Mouse (Mus musculus) heart, embryonic 13.5 days (tissue): Measurements from ENCODE around the gene Tfr2. TPM values are rescaled to one million over a fixed set of nuclear protein-coding genes. Genes with fewer than 3 reads are reported as not detected.
"Not testable (repeated sequence)": the region's sequence is repeated elsewhere in the genome, so short reads cannot be mapped to it uniquely, and the experiment has no call there.

Experiments used
- ATAC-seq: fragments of 200-750 bp; cut with Nextera tagmentation; 2 replicates; pipeline ENCODE4 v1.8.0; 2017; ENCODE audit warnings: moderate TSS enrichment; ENCODE audit not compliant: insufficient number of reproducible peaks, low FRiP score, low TSS enrichment; ENCODE audit errors: extremely low read depth
- H3K27ac ChIP-seq: fragments of 300-500 bp; sonication (generic); replicated peaks from 2 replicates; pipeline ENCODE4 v1.5.1; 2015; ENCODE audit warnings: moderate library complexity, mild to moderate bottlenecking, inconsistent platforms
- H3K27me3 ChIP-seq: fragments of 300-500 bp; sonication (generic); replicated peaks from 2 replicates; pipeline ENCODE4 v1.6.1; 2015; ENCODE audit warnings: mild to moderate bottlenecking, inconsistent platforms
- H3K36me3 ChIP-seq: fragments of 300-500 bp; sonication (generic); 2 replicates; pipeline ENCODE4 v1.6.1; 2015; ENCODE audit warnings: mild to moderate bottlenecking, inconsistent platforms
- H3K4me1 ChIP-seq: fragments of 300-500 bp; sonication (generic); 2 replicates; pipeline ENCODE4 v1.6.1; 2015; ENCODE audit warnings: inconsistent platforms
- H3K4me2 ChIP-seq: fragments of 300-500 bp; sonication (generic); 2 replicates; pipeline ENCODE4 v1.6.1; 2015; ENCODE audit warnings: inconsistent platforms, mild to moderate bottlenecking, moderate library complexity
- H3K4me3 ChIP-seq: fragments of 300-500 bp; sonication (generic); 2 replicates; pipeline ENCODE4 v1.5.1; 2015; ENCODE audit warnings: moderate library complexity, mild to moderate bottlenecking, inconsistent platforms
- H3K9ac ChIP-seq: fragments of 300-500 bp; sonication (generic); 2 replicates; pipeline ENCODE4 v1.6.1; 2015; ENCODE audit warnings: inconsistent platforms, mild to moderate bottlenecking, moderate library complexity
- H3K9me3 ChIP-seq: fragments of 300-500 bp; sonication (generic); 2 replicates; pipeline ENCODE4 v1.6.1; 2016; ENCODE audit warnings: inconsistent platforms
- WGBS: fragments of 180-500 bp; shearing (Covaris S2); methylation state at CpG from one replicate; pipeline ENCODE4 v1.1.7; 2015; ENCODE audit warnings: mixed read lengths; 5-methylcytosine and 5-hydroxymethylcytosine counted together
- polyA plus RNA-seq: library from polyadenylated mRNA; unstranded; fragments of >200 nt; fragmentation: Nextera tagmentation; extraction: Ambion mirVana; gene quantifications from 2 replicates; pipeline ENCODE4 v1.2.1, GENCODE M21; 2015

The Tfr2 gene
- polyA plus RNA-seq, 1 experiment from 2014 or later, result 0.59 TPM

- H3K4me3 ChIP-seq, result peak overlapping the region; percentile 31
- ATAC-seq, result no peak
- H3K36me3 ChIP-seq, result peaks cover 43% of the 10 kb centered on the region
- peaks cover 62% of the 10 kb centered on the region for H3K4me1 ChIP-seq
- no peak overlapping the region for H3K27ac ChIP-seq
- peak overlapping the region; percentile 72 for H3K9ac ChIP-seq
- 28% methylated on average over 26 of the region's 26 CpGs for WGBS
- peak overlapping the region; percentile 67 for H3K4me2 ChIP-seq
- peaks cover 15% of the 10 kb centered on the region; the same call in 1 of the 2 replicates for H3K27me3 ChIP-seq
- H3K9me3 ChIP-seq, result no peaks in the 10 kb centered on the region
These were observed 38.4 kb downstream of the Tfr2 start for GRCm38 (mm10) chr5:137607860-137608653.

DNA sequence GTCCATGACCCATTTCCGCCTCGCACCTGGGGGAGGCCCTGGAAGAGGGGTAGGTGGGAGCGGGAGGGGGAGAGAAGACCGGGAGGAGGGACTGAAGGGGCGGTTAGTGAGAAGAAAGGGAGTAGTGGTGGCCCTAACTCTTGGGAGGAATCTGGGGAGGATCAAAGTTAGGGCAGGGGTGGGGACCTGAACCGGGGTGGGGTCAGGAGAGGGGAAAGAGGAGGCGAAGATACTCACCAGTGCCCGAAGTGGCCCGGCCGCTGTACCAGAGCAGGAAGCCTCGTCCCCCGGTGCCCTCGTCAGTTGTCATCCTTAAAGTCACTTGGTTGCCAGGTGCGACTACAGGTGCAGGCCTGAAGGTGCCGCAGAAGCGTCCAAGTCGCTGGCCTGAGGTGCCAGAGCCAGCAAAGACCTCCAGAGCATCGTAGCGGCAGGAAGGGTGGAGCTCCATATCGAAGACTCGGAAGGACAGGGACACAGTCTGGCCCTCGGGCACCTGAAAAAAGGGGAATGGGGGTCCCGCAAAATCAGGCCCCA is 39.1 kb downstream of the Tfr2 start:
- Histone ChIP-seq H3K36me3 (peaks cover 43% of the 10 kb centered on the region), H3K4me1 (peaks cover 62% of the 10 kb centered on the region), H3K9me3 (no peaks in the 10 kb centered on the region), H3K27ac (no peak overlapping the region), H3K4me3 (peak overlapping the region; percentile 31), H3K27me3 (peaks cover 15% of the 10 kb centered on the region; the same call in 1 of the 2 replicates), H3K4me2 (peak overlapping the region; percentile 67), H3K9ac (peak overlapping the region; percentile 72)
- 28% methylated on average over 23 of the region's 23 CpGs for WGBS
- ATAC-seq, result no peak

- peaks cover 15% of the 10 kb centered on the region; the same call in 1 of the 2 replicates for H3K27me3 ChIP-seq
- H3K36me3 ChIP-seq, result peaks cover 38% of the 10 kb centered on the region
- 0 out of 2 replicates have a peak overlapping the region, but pooled peaks have one; percentile 31 for H3K4me3 ChIP-seq
- peaks cover 62% of the 10 kb centered on the region for H3K4me1 ChIP-seq
- no peak for ATAC-seq
- H3K4me2 ChIP-seq, result peak overlapping the region; percentile 67
- WGBS, result 62% methylated on average over 3 of the region's 3 CpGs
- H3K9ac ChIP-seq, result peak overlapping the region; percentile 72; the same call in 1 of the 2 replicates
- no peak overlapping the region for H3K27ac ChIP-seq
- no peaks in the 10 kb centered on the region for H3K9me3 ChIP-seq
These were observed 39.7 kb downstream of the Tfr2 start for GRCm38 (mm10) chr5:137609292-137609691.

GRCm38 (mm10) chr5:137610056-137610455 is 40.4 kb downstream of the Tfr2 start:
- Histone ChIP-seq H3K9me3 (no peaks in the 10 kb centered on the region), H3K36me3 (peaks cover 30% of the 10 kb centered on the region), H3K4me1 (peaks cover 62% of the 10 kb centered on the region), H3K27ac (peak overlapping the region; percentile 95), H3K4me2 (peak overlapping the region; percentile 67), H3K9ac (peak overlapping the region; percentile 83), H3K27me3 (peaks cover 15% of the 10 kb centered on the region; the same call in 1 of the 2 replicates), H3K4me3 (peak overlapping the region; percentile 51)
- ATAC-seq, result no peak
- 60% methylated on average over 4 of the region's 4 CpGs for WGBS

- H3K27me3 ChIP-seq, result peaks cover 15% of the 10 kb centered on the region; the same call in 1 of the 2 replicates
- peak overlapping the region; percentile 51 for H3K4me3 ChIP-seq
- no peaks in the 10 kb centered on the region for H3K9me3 ChIP-seq
- peak overlapping the region; percentile 95 for H3K27ac ChIP-seq
- peak; percentile 33; the same call in 1 of the 2 replicates for ATAC-seq
- peaks cover 24% of the 10 kb centered on the region for H3K36me3 ChIP-seq
- peak overlapping the region; percentile 67 for H3K4me2 ChIP-seq
- peaks cover 62% of the 10 kb centered on the region for H3K4me1 ChIP-seq
- H3K9ac ChIP-seq, result peak overlapping the region; percentile 83
- WGBS, result 3% methylated on average over 12 of the region's 12 CpGs
These were observed 41.1 kb downstream of the Tfr2 start for GRCm38 (mm10) chr5:137610548-137611244.

GRCm38 (mm10) chr5:137611245-137611602 is 41.6 kb downstream of the Tfr2 start:
- no peak; the same call in 1 of the 2 replicates for ATAC-seq
- Histone ChIP-seq H3K27ac (peak overlapping the region; percentile 95), H3K27me3 (peaks cover 15% of the 10 kb centered on the region; the same call in 1 of the 2 replicates), H3K9me3 (no peaks in the 10 kb centered on the region), H3K36me3 (peaks cover 19% of the 10 kb centered on the region), H3K4me2 (peak overlapping the region; percentile 67), H3K9ac (peak overlapping the region; percentile 83), H3K4me3 (peak overlapping the region; percentile 51), H3K4me1 (peaks cover 62% of the 10 kb centered on the region)
- WGBS, result 3% methylated on average over 6 of the region's 6 CpGs

DNA sequence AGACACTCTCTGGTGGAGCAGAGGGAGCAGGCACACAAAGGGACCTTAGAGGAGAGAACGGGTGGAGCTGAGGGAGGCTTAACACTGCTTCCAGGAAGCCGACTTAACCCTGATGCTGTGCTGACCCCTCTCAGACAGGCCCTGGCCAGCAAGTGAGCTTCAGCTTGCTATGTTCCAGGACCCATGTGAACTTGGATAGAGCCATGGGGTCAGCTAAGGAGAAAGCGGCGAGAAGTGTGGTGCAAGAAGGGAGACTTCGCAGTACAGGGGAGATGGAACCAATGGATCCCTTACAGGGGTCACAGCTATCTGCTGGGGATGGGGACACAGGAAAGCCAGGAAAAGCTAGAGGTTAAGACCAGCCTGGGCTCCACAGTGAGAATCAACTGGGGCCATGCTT is 43.4 kb downstream of the Tfr2 start:
- Histone ChIP-seq H3K9me3 (no peaks in the 10 kb centered on the region), H3K27me3 (peaks cover 15% of the 10 kb centered on the region; the same call in 1 of the 2 replicates), H3K4me1 (peaks cover 58% of the 10 kb centered on the region), H3K9ac (peak overlapping the region; percentile 58; the same call in 1 of the 2 replicates), H3K27ac (no peak overlapping the region), H3K36me3 (0 out of 2 replicates have a peak, but pooled peaks cover under 1% of the 10 kb centered on the region), H3K4me3 (no peak overlapping the region), H3K4me2 (no peak overlapping the region)
- ATAC-seq, result no peak
- WGBS, result 74% methylated on average over 5 of the region's 5 CpGs

GRCm38 (mm10) chr5:137613550-137613949 is 43.9 kb downstream of the Tfr2 start, which contains the start of gene Pcolce:
Gene Pcolce (minus strand): TSS chr5:137613784.
- WGBS, result 27% methylated on average over 11 of the region's 11 CpGs
- Histone ChIP-seq H3K9ac (peak within 1 kb of the TSS; percentile 58), H3K4me1 (peaks cover 53% of the 10 kb centered on the region), H3K27ac (peak within 1 kb of the TSS; percentile 39; the same call in 1 of the 2 replicates), H3K36me3 (no peaks in the 10 kb centered on the region), H3K4me3 (no peak within 1 kb of the TSS), H3K4me2 (no peak within 1 kb of the TSS), H3K27me3 (peaks cover 13% of the 10 kb centered on the region; the same call in 1 of the 2 replicates), H3K9me3 (no peaks in the 10 kb centered on the region)
- no peak for ATAC-seq

GRCm38 (mm10) chr5:137614921-137615320 is 45.3 kb downstream of the Tfr2 start:
- H3K4me2 ChIP-seq, H3K36me3 ChIP-seq, H3K4me3 ChIP-seq, H3K9ac ChIP-seq, H3K27ac ChIP-seq, H3K9me3 ChIP-seq, ATAC-seq: not testable (repeated sequence)
- Histone ChIP-seq H3K4me1 (peaks cover 40% of the 10 kb centered on the region), H3K27me3 (peaks cover 15% of the 10 kb centered on the region; the same call in 1 of the 2 replicates)
- 87% methylated on average over 2 of the region's 2 CpGs for WGBS

DNA sequence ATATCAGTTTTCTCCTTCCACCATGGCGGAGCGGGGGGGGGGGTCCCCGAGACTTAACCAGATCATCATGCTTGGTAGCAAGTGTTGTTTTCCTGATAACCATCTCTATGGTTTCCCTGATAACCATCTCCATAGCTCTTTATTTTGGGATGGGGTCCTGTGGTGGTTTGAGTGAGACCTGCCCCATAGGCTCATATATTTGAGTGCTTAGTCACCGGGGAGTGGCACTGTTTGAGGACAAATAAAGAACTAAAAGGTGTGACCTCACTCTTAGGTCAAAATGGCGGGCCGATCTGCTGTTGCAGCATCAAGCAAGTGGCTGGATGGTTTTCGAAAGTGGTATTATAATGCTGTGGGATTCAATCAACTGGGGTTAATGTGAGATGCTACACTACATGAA is 45.7 kb downstream of the Tfr2 start:
- Histone ChIP-seq H3K4me2 (no peak overlapping the region), H3K36me3 (no peaks in the 10 kb centered on the region), H3K27ac (no peak overlapping the region), H3K4me1 (peaks cover 36% of the 10 kb centered on the region), H3K27me3 (peaks cover 15% of the 10 kb centered on the region; the same call in 1 of the 2 replicates), H3K9ac (no peak overlapping the region), H3K4me3 (no peak overlapping the region), H3K9me3 (no peaks in the 10 kb centered on the region)
- WGBS, result 85% methylated on average over 7 of the region's 7 CpGs
- no peak for ATAC-seq
